Mouse (Mus musculus) liver, postnatal 0 days (tissue): ENCODE measurements at regions not wholly inside any gene's neighbourhood (a gene's known extent, or its start where the extent isn't known, plus 50 kb on each side); places are given as distances from the start of the nearest gene placed in this dataset.

ENCODE experiments used
- CTCF ChIP-seq: sonication (generic); IDR thresholded peaks from 2 replicates; pipeline ENCODE4 v1.5.1; 2016; ENCODE audit warnings: antibody characterized with exemption, low read depth
- EP300 ChIP-seq: IDR thresholded peaks from 2 replicates; pipeline ENCODE4 v1.6.1; 2016; ENCODE audit warnings: antibody characterized with exemption, low read depth, mild to moderate bottlenecking

DNA sequence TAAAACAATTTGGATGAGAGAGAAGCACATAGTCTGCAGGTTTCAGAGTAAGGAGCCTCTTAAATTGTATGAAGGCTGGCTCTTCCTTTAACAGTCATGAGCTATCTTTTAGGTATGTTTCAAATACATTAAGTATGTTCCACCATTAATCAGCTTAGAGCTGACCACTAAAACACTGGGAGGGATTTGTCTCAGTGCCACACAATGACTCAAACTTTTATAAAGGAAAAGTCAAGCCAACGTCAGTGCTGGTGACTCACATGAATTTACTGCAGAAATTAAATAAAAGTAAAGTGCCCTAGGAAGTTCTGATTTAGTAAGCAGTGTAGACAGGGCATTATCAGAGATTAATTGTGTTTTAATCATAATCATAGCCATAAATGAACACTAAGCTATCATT lies 118.6 kb upstream of the Nrp1 start:
- TF ChIP-seq CTCF = no peak
- no peak for TF ChIP-seq EP300
